Mouse (Mus musculus) midbrain, postnatal 0 days (tissue): Measurements from ENCODE around the gene Cdh5. TPM values are rescaled to one million over a fixed set of nuclear protein-coding genes. Genes with fewer than 3 reads are reported as not detected.

Experiments
- ATAC-seq: fragments of 200-750 bp; cut with Nextera tagmentation; 2 replicates; pipeline ENCODE4 v1.8.0; 2017; ENCODE audit warnings: moderate number of reproducible peaks, mild to moderate bottlenecking, moderate TSS enrichment, moderate library complexity; ENCODE audit not compliant: low FRiP score
- DNase-seq: peaks from one replicate; pipeline ENCODE4 v3.0.0-alpha.2; 2015; ENCODE audit warnings: low spot score
- H3K27ac ChIP-seq: fragments of 300-500 bp; sonication (generic); 2 replicates; pipeline ENCODE4 v1.5.1; 2014; ENCODE audit warnings: low read depth, mild to moderate bottlenecking, low read length, mixed read lengths
- H3K27me3 ChIP-seq: fragments of 300-500 bp; sonication (generic); 2 replicates; pipeline ENCODE4 v1.6.1; 2014; ENCODE audit warnings: low read length, control low read depth, mixed read lengths; ENCODE audit not compliant: insufficient read depth
- H3K36me3 ChIP-seq: fragments of 300-500 bp; sonication (generic); 2 replicates; pipeline ENCODE4 v1.6.1; 2014; ENCODE audit warnings: low read length, control low read depth, mixed read lengths; ENCODE audit not compliant: insufficient read depth
- H3K4me1 ChIP-seq: fragments of 300-500 bp; sonication (generic); 2 replicates; pipeline ENCODE4 v1.6.1; 2014; ENCODE audit warnings: mild to moderate bottlenecking, control low read depth, antibody characterized with exemption, low read length, mixed read lengths; ENCODE audit not compliant: insufficient read depth
- H3K4me2 ChIP-seq: fragments of 300-500 bp; sonication (generic); 2 replicates; pipeline ENCODE4 v1.6.1; 2014; ENCODE audit warnings: low read depth, mild to moderate bottlenecking, low read length, mixed read lengths; ENCODE audit not compliant: poor library complexity, severe bottlenecking
- H3K4me3 ChIP-seq: fragments of 300-500 bp; sonication (generic); 2 replicates; pipeline ENCODE4 v1.5.1; 2014; ENCODE audit warnings: low read depth, mild to moderate bottlenecking, low read length, moderate library complexity
- H3K9ac ChIP-seq: fragments of 300-500 bp; sonication (generic); replicated peaks from 2 replicates; pipeline ENCODE4 v1.6.1; 2014; ENCODE audit warnings: mild to moderate bottlenecking, low read length, moderate library complexity, mixed read lengths; ENCODE audit not compliant: poor library complexity, severe bottlenecking
- H3K9me3 ChIP-seq: fragments of 300-500 bp; sonication (generic); 2 replicates; pipeline ENCODE4 v1.6.1; 2016; ENCODE audit warnings: low read length, control low read depth
- CTCF ChIP-seq: IDR thresholded peaks from 2 replicates; pipeline ENCODE4 v1.5.1; 2016; ENCODE audit warnings: antibody characterized with exemption, mild to moderate bottlenecking
- WGBS: fragments of 180-500 bp; shearing (Covaris S2); extraction: QIAGEN DNeasy Blood & Tissue Kit; methylation state at CpG from one replicate; pipeline ENCODE4 v1.1.7; 2014; 5-methylcytosine and 5-hydroxymethylcytosine counted together
- polyA plus RNA-seq: library from polyadenylated mRNA; unstranded; fragments of >200 nt; fragmentation: Nextera tagmentation; extraction: Ambion mirVana; gene quantifications from 2 replicates; pipeline ENCODE4 v1.2.1, GENCODE M21; 2015
- total RNA-seq: library from RNA; depleted of rRNA; stranded (reverse); fragments of >200 nt; gene quantifications from 2 replicates; pipeline ENCODE4 v1.2.3, GENCODE M21; 2014

The Cdh5 gene
- total and polyA plus RNA-seq, 2 experiments from 2014 or later = 8.6 to 18.6 TPM

GRCm38 (mm10) chr8:104171050-104171620 is 69.7 kb downstream of the Cdh5 start:
- WGBS = 4% methylated on average over 28 of the region's 32 CpGs
- Histone ChIP-seq H3K9me3 (no peaks in the 10 kb centered on the region), H3K36me3 (no peaks in the 10 kb centered on the region), H3K4me3 (peak overlapping the region; percentile 69), H3K27me3 (no peaks in the 10 kb centered on the region), H3K9ac (peak overlapping the region; percentile 94), H3K27ac (peak overlapping the region; percentile 55; the same call in 1 of the 2 replicates), H3K4me1 (no peaks in the 10 kb centered on the region), H3K4me2 (peak overlapping the region; percentile 92)
- no peak for TF ChIP-seq CTCF
- ATAC-seq (no peak; the same call in 1 of the 2 replicates), DNase-seq (no peak)

DNA sequence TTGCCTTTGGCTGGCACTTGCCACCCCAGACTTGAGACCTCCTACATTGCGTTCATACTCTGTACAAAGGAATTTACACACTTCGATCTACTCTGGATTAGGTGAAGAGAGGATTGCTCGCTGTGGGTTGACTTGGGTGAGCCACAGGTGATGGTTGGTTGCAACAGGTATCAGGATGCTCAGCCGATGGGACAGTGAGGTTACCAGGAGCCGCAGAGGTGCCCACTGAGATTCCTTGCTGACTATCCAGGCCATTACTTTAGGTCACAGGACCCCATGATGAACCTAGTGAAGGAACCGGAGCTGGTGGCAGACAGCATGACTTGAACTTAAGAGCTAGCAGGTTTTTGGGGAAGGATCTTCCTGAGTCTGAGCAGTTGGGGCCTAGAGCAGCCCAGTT is 71.0 kb downstream of the Cdh5 start:
- no peaks in the 10 kb centered on the region for H3K9me3 ChIP-seq
- no peak overlapping the region for H3K4me2 ChIP-seq
- H3K4me3 ChIP-seq = no peak overlapping the region
- ATAC-seq = no peak
- H3K4me1 ChIP-seq = no peaks in the 10 kb centered on the region
- no peak overlapping the region for H3K9ac ChIP-seq
- DNase-seq = no peak
- no peaks in the 10 kb centered on the region for H3K27me3 ChIP-seq
- 90% methylated on average over 6 of the region's 6 CpGs for WGBS
- H3K36me3 ChIP-seq = no peaks in the 10 kb centered on the region
- no peak overlapping the region for H3K27ac ChIP-seq
- TF ChIP-seq CTCF = no peak

GRCm38 (mm10) chr8:104175848-104176527 is 74.6 kb downstream of the Cdh5 start:
- Histone ChIP-seq H3K4me1 (no peaks in the 10 kb centered on the region), H3K27ac (no peak overlapping the region), H3K27me3 (no peaks in the 10 kb centered on the region), H3K36me3 (no peaks in the 10 kb centered on the region), H3K4me3 (no peak overlapping the region), H3K4me2 (no peak overlapping the region), H3K9ac (no peak overlapping the region), H3K9me3 (no peaks in the 10 kb centered on the region)
- ATAC-seq (no peak), DNase-seq (no peak)
- 76% methylated on average over 8 of the region's 8 CpGs for WGBS
- no peak for TF ChIP-seq CTCF

DNA sequence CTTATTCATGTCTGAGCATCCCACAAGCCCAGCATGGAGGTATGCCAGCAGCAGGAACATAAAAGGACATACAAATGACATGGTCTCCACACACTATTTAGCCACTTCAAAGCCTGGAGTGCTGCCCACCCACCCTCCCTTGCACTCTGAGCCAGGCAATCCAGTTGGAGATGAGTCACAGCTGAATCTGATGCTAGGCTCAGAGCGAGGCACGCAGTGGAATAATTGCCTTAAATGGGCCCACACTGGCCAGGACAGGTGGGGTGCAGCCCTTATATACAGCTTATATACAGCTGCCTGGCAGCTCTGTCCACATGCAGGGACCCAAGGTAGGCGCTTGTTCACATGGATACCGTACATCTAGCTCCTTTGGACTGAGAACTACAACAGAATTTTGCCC is 75.6 kb downstream of the Cdh5 start:
- no peaks in the 10 kb centered on the region for H3K4me1 ChIP-seq
- ATAC-seq = no peak
- no peaks in the 10 kb centered on the region for H3K27me3 ChIP-seq
- no peak overlapping the region for H3K4me3 ChIP-seq
- TF ChIP-seq CTCF = no peak
- 84% methylated on average over 4 of the region's 4 CpGs for WGBS
- H3K36me3 ChIP-seq = no peaks in the 10 kb centered on the region
- no peak overlapping the region for H3K27ac ChIP-seq
- no peak overlapping the region for H3K9ac ChIP-seq
- DNase-seq = no peak
- no peaks in the 10 kb centered on the region for H3K9me3 ChIP-seq
- no peak overlapping the region for H3K4me2 ChIP-seq

DNA sequence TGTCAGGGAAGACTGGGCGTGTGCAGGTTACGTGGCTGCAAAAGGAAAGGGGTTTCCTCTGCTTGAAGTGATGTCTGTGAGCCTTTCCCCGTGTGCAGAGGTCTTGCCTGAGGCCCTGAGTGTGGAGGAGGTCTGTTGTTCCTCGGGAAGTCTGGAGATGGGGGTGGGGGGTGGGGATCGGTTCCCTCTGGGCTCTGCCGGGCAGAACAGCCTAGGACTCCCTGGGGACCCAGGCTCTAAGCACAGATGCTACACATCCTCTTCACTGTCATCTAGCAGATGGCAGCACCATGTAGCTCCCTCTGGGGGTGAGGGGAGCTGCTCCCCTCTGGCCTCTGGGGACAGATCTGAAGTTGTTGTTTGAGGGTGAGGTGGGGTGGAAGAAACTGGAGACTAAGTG is 83.5 kb downstream of the Cdh5 start:
- no peak overlapping the region for H3K27ac ChIP-seq
- TF ChIP-seq CTCF = no peak
- no peak for DNase-seq
- no peak overlapping the region for H3K4me3 ChIP-seq
- WGBS = 25% methylated on average over 6 of the region's 6 CpGs
- H3K36me3 ChIP-seq = no peaks in the 10 kb centered on the region
- H3K9me3 ChIP-seq = no peaks in the 10 kb centered on the region
- no peaks in the 10 kb centered on the region for H3K4me1 ChIP-seq
- no peaks in the 10 kb centered on the region for H3K27me3 ChIP-seq
- no peak overlapping the region for H3K9ac ChIP-seq
- ATAC-seq = no peak
- H3K4me2 ChIP-seq = no peak overlapping the region

GRCm38 (mm10) chr8:104186827-104187226 is 85.4 kb downstream of the Cdh5 start:
- H3K36me3 ChIP-seq = no peaks in the 10 kb centered on the region
- H3K9ac ChIP-seq = no peak overlapping the region
- H3K4me2 ChIP-seq = no peak overlapping the region
- 93% methylated on average over 4 of the region's 4 CpGs for WGBS
- H3K27ac ChIP-seq = no peak overlapping the region
- no peak for TF ChIP-seq CTCF
- no peak for ATAC-seq
- H3K9me3 ChIP-seq = no peaks in the 10 kb centered on the region
- no peak overlapping the region for H3K4me3 ChIP-seq
- no peaks in the 10 kb centered on the region for H3K4me1 ChIP-seq
- no peak for DNase-seq
- H3K27me3 ChIP-seq = no peaks in the 10 kb centered on the region
